Mouse (Mus musculus) right cerebral cortex, adult 18-20 months (tissue): ENCODE data around the gene Slc9a5.

Experiments used
- DNase-seq: peaks from one replicate; pipeline ENCODE4 v3.0.0; 2022; ENCODE audit warnings: mixed read lengths

Gene Slc9a5

DNA sequence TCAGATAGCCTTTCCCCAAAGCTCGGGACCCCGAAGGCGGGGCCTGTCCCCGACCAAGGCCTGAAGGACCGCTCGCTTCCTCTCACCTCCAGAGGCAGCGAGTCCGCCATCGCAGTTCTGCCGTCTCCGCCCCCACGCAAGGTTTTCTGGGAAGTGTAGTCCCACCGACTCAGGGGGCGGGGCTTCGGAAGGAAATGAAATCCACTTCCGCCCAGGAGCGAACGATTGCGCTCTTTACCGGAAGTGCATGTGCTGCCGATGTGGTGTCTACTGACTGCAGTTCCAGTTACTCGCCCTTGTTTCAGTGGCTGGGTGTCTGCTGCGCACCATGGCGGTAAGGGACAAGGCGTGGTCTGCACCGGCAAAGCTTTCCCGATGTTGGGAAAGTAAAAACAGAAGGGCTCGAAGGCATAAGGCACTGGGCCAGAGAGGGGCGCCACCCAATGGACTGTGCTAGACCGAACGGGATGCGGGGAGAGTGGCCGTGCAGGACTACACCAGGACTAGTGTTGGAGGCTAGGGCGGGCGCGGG is 22.4 kb upstream of the Slc9a5 start, which contains the start of the genes Lrrc29 and Tmem208:
TSS of gene Lrrc29 (minus strand) at position 138 of the 532 bp plus-strand sequence.
TSS of gene Tmem208 (plus strand) at position 214 of the 532 bp plus-strand sequence.
- peak; percentile 98 for DNase-seq

DNA sequence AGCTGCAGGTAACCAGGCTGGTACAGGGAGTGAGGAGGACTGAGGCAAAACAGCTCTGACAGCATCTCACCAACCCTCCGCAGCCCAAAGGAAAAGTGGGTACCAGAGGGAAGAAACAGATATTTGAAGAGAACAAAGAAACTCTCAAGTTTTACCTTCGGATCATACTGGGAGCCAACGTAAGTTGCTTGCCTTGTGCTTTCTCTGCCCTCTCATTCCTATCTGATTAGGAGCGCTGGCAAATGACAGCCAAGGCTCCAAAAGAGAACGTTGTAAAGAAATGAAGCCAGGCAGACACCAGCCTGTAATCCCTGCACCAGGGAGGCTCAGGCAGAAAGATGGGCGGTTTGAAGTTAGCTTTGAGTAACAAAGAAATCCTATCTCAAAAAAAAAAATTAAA is 21.7 kb upstream of the Slc9a5 start:
- DNase-seq = no peak

DNA sequence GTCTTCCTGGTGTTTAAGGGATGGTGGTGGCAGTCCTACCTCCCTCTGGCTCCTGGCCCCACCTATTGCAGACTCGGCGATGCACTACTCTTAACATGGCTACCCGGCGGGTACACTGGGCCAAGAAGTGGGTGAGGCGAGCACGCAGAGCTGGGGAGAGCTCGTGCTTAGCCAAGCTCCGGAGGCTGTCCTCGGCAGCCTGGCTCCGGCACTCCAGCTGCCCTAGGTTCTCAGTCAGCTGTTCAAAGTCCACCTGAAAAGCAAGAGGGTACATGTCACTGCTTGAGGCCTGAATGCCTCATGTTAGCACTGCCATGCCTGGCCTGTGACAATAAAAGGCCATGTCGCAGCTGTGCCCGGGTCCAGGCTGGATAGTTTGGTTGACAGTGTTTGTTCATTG is 18.3 kb upstream of the Slc9a5 start:
- DNase-seq = no peak

DNA sequence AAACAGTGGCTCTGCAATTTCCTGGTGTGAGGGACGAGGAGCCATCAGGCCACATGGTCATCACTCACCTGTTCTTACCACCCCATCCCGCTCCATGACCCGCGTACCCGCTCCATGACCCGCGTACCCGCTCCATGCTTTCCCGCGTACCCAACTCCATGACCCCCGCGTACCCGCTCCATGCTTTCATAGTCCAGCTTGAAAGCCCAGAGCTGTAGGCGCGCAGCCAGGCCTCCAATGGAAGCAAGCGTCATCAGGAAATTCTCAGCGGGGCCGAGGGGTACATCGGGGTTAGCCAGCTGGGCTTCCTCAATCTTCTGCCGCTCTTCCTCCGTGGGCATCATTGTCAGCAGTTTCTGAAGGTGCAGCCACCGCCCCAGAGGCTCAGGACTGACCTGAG is 17.2 kb upstream of the Slc9a5 start:
- no peak for DNase-seq

DNA sequence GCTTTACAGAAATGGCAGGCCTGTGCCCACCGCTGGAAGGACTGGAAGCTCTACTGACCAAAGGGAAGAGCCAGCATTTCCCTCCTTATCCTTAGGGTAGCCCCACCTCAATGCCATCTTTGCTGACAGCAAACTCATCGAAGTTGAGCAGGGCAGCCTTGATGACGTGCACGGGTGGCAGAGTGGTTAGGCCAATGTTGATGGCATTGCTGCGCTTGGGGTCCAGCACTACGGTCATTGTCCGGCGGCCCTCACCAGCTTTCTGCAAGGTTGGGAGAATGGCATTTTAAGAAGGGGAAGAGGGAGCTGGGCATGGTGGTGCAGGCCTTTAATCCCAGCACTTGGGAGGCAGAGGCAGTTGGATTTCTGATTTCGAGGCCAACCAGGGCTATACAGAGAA is 16.7 kb upstream of the Slc9a5 start:
- no peak for DNase-seq

DNA sequence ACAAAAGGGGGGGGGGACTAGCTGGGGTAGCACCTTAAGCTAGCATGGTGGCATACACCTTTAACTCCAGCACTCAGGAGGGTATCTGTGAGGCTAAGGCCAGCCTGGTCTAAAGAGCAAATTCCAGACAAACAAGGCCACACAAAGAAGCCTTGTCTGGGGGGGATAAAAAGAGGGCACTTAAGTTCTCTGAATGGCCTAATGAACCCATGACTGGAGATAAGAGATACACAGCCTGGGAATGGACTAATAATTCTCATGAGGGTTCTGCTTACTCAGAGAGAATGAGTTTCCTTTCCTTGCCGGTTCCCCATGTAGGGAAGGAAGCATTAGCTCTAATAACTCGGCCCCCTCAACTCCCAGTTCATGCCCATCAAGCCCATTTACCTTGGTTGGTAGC is 16.1 kb upstream of the Slc9a5 start:
- DNase-seq = no peak

DNA sequence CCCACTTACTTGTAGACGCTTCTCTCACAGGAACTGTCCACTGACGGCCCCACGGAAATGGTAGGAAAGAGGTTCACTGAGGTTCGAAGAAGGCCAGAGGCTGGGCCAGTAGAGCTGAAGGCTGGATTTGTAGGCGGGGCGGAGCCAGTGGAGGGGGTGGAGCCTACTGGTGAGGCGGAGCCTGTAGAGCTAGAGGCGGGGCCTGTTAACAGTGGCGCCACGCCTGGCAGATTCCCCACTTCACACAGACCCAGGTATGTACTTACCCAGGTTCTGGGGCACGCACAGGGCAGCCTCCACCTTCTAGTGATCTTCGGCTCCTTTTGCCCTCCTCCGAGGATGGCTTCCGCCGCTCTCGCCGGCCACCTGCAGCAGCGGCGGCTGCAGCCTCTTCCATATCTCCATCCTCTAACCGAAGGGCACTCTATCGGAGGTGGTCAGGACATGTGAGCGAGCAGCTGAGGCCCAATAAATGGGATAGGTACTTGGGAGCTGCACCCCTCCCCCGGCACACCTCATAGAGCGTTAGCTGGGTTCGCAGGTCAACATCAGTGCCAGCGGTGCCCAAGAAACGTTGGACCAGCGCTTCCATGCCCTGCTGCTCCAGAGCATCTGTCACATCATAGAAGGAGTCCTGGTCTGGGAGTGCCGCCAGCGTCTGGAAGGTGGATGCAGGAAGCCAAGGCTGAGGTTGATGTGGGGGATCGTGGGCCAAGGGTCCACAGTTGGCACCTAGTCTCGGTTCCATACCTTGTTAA is 12.1 kb upstream of the Slc9a5 start:
- no peak for DNase-seq

DNA sequence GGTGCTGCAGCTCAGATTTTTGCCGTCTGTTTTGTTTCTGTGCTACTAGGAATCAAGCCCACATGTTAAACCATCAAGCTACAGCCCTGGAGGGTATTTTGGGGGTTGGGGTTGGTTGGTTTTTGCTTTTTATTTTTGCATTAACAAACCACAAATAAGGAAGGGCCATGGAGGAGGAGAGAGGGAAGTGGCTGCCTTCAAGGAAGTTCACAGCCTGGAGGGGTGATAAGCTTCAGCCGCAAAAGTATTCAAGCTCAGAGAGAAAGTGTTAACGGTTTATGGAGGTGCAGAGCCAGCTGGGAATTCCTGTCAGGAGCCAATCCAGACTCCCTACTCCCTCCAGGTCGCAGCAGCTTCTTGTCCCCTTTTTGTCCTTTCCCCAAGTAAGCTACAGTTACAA is 9.7 kb upstream of the Slc9a5 start:
- no peak for DNase-seq

DNA sequence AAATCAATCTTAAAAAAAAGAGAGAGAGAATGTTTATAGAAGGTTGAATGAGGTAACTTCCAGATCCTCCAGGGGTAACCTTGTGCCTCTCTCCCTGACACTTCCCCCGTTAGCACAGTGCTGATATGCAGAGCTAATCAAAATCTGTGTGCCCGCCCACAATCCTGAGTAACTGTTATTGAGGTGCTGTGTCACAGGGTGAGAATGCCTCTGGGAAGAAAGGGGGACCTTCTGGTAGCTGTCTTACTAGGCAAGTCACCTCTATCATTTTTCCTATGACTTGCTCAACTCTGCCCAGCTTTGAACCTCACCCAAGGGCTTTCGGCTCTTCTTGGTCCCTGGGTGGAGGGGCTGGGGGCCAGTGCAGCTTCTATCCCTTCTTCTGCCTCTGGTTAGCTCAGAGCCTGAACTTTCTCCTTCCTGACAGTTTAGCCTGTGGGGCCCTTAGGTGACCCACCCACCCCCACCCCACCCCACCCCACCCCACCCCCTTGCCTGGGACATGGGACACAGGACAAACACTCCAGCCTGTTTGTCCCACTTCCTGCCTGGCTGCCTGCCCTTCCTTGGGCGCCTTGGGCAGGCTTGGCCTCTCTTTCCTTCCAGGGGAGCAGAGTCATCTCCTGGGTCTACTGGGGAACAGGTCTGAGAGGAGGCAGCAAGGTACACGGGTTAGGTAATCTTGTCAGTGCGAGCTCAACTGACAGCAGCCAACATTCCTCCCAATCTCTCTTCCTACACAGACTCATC is 8.6 kb upstream of the Slc9a5 start:
- DNase-seq = no peak

DNA sequence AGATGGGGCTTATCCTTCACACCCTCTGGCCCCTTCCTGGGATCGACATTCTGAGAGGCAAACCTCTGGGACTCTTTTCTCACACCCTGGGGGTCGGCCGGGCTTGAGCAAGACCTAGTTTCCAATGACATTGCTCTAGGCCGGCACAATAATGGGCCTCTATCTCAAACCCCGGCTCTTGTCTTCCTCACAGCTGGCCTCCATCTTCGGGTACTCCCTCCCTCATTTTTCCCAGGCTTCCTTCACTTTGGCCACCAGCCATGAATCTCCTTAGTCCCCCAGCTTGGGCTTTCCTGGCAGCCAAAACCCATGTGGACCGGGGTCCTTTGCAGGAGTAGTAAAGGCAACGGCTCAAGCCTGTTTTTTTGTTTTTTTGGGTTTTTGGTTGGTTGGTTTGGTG is 7.2 kb upstream of the Slc9a5 start:
- DNase-seq = no peak

DNA sequence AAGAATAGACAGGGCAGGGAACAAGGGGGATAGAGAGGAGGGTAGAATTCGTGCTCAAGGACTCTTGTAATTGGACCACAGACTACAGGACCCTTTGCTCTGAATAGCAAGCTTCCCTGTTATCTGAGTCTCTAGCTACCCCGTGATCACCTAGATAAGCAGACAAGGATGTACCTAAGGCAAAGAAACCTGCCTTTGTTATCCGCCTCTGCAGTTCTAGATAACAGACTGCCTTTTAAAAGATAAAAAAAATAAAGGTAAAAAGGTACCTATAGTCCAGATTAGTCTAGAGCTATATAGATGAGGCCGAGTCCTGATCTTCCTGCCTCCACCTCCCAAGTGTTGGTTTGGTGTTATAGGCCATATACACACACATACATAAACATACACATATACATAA is 5.9 kb upstream of the Slc9a5 start:
- DNase-seq = no peak

DNA sequence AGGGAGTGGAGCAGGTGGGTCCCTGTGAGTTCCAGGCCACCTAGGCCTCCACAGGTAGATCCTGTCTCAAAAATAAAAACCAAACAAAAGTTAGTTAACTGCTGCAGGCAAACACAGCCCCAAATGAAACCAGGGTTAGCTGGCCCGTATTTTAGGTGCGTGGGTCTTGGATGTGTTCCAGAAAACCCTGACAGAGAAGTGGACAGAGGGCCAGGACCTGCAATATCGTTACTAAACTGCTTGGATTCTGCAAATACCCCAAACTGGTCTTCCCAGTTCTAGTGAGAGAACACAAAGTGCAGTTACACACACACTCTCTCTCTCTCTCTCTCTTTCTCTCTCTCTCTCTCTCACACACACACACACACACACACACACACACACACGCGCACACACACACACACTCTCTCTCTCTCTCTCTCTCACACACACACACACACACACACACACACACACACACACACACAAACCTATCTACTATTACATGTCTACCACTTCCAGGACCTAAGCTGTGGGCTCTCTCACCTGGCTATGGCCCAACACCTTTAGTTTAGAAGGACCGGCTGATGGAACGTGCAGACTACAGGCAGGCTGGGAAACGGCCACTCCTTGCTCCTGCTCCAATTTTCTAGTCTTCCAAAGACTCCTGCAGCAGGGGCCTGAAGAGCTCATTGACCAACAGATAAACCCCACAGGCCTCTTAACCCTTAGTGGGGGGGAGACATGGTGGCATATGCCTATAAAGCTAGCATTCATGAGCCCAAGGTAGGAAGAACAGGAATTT is 4.7 kb upstream of the Slc9a5 start:
- no peak for DNase-seq

DNA sequence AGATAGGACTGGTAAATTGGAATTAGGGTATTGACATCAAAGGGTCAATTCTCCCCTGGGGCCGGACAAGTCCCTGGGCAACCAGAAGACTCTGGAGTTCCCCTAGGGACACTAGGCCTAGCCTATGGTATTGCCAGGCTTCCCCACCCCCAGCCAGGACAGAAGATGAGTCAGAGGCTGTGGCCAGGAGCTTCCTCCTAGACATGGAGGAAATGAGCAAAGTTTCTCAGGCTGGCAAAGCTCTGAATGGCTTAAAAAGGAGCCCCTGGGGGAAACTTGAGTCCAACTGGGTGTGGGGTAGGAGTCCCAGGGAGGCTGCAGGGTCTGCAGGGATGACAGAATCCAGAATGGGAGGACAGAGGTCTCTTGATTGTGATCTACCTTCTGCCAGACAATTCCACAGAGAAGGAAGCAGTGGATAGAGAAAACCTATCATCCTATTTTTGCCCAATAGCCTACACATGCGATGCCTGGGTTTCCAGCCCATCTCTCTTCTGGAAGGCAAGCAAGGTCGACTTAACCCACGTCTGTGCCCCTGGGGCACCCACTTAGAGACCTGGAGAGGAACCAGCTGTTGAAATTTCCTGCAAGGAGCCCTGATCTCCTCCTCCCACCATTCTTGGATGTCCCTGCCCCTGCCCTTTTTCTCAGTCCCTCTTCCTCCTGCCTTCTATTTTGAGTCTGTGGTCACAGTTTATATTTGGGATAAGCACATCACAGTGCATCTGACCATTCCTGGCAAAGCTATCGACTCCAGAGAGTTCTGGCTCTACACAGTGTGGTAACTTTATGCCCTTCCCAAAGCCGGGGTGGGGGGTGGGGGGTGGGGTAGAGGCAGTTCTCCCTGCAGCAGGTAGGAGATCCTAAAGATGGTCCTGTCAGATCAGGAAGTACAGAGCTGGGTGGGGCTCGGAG is 3.3 kb upstream of the Slc9a5 start:
- DNase-seq = no peak

DNA sequence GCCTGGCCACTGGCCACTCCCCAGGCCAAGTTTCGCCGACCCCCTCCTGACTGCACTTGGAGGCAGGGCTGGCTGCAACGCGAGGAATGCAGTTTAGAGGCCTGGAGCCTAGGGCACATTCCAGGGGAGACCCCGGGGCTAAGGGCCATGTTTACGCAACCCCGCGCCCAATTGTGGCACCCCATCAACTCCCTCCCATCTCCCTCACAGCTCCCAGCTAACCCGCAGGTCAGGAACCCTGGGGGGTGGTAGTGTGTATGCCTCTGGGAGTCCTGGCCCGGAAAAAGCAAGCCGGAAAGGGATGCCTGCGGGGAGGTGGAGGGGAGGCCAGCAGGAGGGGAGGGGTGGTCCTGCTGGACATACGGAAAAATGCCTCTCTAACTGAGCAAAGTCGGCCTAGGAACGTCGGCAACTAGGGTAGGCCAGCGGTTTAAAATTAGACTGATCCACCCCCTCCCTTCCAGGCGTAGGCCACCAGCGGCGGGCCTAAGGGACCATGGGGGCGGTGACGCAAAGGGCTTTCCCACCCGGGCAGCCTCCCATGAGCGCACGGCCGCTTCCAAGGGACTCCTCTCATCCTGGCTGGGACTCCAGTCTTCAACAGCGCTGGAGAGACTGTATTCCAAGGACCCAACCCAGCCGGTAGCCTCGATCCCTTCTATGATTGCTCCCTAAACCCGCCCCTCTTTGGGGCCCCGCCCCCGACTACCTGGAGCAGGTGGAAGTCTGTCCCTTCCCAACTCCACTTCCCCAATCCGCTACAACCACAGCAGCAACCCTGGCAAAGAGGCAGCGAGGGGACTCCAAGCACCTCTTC is 1.8 kb upstream of the Slc9a5 start:
- peak; percentile 55 for DNase-seq

DNA sequence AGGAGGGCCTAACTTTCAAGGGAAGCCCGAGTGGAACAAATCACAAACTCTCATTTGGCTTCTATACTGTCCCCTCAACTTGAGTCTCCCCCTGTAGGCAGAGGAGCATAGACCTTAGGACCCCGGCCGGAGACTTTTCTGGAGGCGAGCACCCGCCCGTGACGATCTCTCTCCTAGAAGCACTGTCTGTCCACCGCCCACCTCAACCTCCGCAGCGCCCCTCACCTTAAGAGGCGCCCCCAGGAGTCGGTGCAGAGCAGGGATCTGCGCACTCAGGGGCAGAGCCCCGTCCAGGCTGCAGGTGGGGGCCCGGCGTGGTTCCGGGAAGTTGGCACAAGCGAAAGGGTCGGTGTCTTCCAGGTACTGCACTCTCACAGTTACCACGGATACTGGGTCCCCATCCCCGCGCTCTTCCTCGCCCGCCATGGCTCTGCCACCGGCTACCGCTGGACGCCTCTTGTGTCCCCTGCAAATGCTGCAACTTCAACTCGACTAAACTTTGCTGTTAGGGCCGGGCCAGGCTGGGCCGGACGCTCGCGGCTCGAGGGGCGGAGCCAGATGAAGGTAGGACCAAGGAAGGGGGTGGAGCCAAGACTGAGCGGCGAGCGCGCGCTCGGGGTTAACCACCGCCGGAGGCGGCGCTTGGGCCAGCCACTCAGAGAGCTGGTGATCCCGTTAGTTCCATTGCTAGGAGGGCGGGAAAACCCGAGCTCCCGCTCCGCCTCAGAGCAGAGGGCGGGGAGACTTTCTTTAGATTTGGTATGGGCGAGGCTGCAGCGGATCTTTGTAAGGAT is 1.0 kb upstream of the Slc9a5 start, which contains the start of gene Fhod1:
TSS of gene Fhod1 (minus strand) at position 526 of the 794 bp plus-strand sequence.
- DNase-seq = peak; percentile 92

DNA sequence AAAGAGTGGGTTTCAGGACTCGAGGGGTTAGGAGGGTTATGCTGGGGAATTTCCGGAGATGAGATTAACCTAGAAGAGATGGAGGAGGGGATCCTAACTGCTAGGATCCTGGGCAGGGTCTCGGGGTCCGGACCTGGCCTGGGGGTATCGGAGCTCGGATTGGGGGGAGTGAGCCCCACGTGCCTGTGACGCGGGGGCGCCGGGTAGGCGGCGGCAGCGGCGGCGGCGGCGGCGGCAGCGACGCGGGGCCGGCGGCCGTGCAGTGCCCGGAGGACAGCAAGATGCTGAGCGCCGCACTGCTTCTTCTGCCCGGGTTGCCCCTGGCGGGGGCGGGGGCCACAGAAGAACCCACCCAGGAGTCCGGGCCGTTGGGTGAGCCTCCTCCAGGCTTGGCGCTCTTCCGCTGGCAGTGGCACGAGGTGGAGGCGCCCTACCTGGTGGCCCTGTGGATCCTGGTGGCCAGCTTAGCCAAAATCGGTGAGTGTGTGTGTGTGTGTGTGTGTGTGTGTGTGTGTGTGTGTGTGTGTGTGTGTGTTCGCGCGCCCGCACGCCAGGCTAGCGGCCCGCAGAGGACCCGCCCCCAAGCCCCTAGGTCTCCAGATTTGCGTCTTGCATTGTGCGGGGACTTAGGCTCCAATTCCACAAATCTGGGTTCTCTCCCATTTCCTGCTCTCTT is 591 bp downstream of the Slc9a5 start:
- DNase-seq = peak; percentile 40

DNA sequence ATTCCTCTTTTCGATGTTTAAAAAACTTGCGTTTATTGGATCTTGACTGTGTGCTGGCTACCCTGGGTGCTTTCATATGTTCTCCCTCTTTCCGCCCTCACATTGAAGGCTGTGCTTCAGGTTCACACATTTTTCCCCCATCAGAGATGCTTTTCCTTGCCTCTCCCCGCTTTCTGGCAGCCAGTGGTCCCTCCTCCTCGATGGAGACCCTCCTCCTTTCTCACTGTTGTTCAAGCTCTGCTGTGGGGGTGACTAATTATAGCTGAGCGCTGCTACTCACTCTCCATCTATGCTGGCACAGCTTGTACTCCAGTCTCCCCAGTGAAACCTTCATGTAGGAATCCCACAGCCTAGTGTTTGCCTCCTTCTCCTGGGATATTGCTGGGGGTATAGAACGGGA is 1.5 kb downstream of the Slc9a5 start:
- DNase-seq = peak; percentile 29

DNA sequence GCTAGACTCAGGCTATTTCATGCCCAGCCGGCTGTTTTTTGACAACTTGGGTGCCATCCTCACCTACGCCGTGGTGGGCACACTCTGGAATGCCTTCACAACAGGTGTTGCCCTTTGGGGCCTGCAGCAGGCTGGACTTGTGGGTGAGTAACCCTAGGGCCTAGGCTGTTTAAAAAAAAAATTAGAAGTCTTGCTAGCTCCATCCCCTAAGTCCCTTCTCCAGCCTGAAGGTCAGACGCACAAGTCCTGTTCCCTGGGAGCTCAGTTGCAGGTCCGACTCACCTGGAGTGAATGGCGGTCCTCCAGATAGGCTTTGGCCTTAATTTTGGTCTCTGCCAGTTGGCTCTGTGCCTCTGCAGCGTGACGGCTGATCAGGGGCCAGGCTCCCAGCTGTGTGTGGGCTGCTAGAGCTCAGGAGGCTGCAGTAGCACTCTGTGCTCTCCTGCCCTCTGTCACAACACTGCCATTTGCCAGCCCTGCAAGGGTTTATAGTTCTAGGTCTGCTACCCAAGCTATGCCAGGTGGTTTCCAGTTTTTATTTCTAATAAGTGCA is 5.0 kb downstream of the Slc9a5 start:
- no peak for DNase-seq

DNA sequence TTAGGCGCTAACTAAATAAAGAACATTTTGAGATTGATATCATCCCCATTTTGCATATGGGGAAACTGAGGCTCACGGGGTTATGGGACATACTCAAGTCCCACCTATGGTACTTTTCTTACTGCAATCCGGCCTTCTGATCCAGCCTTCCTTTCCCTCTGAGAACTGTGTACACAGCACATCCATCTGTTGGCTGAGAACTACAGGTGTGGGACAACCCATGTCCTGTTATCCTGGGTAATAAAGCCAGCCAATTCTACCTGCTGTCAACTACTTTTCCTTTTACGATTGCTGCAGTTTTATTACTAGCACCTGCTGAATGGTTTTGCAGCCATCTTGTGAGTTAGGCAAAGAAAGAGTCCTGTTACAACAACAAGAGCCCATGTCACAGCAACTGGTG is 5.9 kb downstream of the Slc9a5 start:
- no peak for DNase-seq
